8 mouse cellular contexts compared by ENCODE assay signal in the genomic region with DNA sequence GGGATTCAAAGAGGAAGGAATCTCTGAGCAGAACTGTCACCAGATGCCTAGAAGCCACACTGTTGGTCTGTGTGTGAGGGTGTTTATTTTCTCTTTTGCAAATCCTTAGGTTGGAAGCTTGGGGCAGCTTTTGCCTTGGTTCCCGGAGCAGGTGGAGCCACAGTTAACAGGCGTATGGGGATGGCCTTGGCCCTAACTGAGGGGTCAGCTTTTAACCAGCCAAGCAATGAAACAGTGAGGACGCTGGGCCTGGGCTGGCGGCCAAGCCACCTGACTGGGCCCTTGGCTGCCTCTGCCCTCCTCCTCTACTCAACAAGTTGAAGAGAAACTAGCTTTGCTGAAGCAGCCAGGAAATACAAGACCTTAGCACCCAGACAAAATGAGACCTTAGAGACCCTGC. TPM values are rescaled to one million over a fixed set of nuclear protein-coding genes. Genes with fewer than 3 reads are reported as not detected.
A peak's percentile ranks its signal among the peaks of the same experiment; 100 is the strongest.
DNase-seq lines count a peak whose midpoint lies in the region; ATAC-seq and TF ChIP-seq lines count a peak whose summit lies in the region.

TSS of gene Klhdc7a (minus strand) at position 105 of the 400 bp plus-strand sequence.

- peak; percentile 62 for DNase-seq in brain, adult 2 months (ENCODE audit: low read depth, low spot score)
- peak; percentile 49 to 73 for DNase-seq in frontal cortex, postnatal 36 days (ENCODE audit: low spot score in 2 of 2)
- peak; percentile 84 for DNase-seq in hindbrain, postnatal 0 days (ENCODE audit: low spot score)
- DNase-seq in left cerebral cortex, adult 18-20 months (ENCODE audit: low spot score in 2 of 2): peak; percentile 31 to 55
- DNase-seq in lung, postnatal 10 days: peak; percentile 74
- DNase-seq in urinary bladder, postnatal 25 days (ENCODE audit: low spot score): peak; percentile 48

- 0 out of 2 replicates have a peak within 1 kb of the TSS, but pooled peaks have one; percentile 13 for H3K4me2 ChIP-seq in hindbrain, postnatal 0 days (ENCODE audit: low read depth, low read length)

- H3K4me3 ChIP-seq in ES-Bruce4 (ENCODE audit: low read depth, low read length): no peak within 1 kb of the TSS; the same call in 1 of the 2 replicates
- H3K4me3 ChIP-seq in hindbrain, postnatal 0 days (ENCODE audit: low read length): no peak within 1 kb of the TSS

- WGBS in hindbrain, postnatal 0 days: 22% methylated on average over 4 of the region's 4 CpGs

- no peak for TF ChIP-seq POLR2A in ES-Bruce4 (IDR thresholded peaks at IDR 0.05; ENCODE audit: insufficient read depth, low read length)

- H3K9me3 ChIP-seq in ES-Bruce4 (replicated peaks; ENCODE audit: control insufficient read depth, insufficient read depth, low read length, poor library complexity, severe bottlenecking): no peaks in the 10 kb centered on the region
- no peaks in the 10 kb centered on the region for H3K9me3 ChIP-seq in hindbrain, postnatal 0 days (ENCODE audit: low read length)

- H3K9ac ChIP-seq in ES-Bruce4 (ENCODE audit: low read depth, poor library complexity, severe bottlenecking): 0 out of 2 replicates have a peak within 1 kb of the TSS, but pooled peaks have one; percentile 6
- no peak within 1 kb of the TSS for H3K9ac ChIP-seq in hindbrain, postnatal 0 days (replicated peaks; ENCODE audit: low read length)

- no peak for TF ChIP-seq EP300 in ES-Bruce4 (IDR thresholded peaks at IDR 0.05; ENCODE audit: insufficient read depth, low read depth, low read length)

- no peaks in the 10 kb centered on the region for H3K36me3 ChIP-seq in ES-Bruce4 (ENCODE audit: control insufficient read depth, insufficient read depth, low read length, poor library complexity, severe bottlenecking)
- no peaks in the 10 kb centered on the region for H3K36me3 ChIP-seq in hindbrain, postnatal 0 days (ENCODE audit: insufficient read depth, low read length)

- no peaks in the 10 kb centered on the region for H3K27me3 ChIP-seq in ES-Bruce4 (ENCODE audit: control insufficient read depth, insufficient read depth, low read length, poor library complexity, severe bottlenecking)
- H3K27me3 ChIP-seq in hindbrain, postnatal 0 days (ENCODE audit: insufficient read depth, low read length): no peaks in the 10 kb centered on the region

- peaks cover 17% of the 10 kb centered on the region for H3K4me1 ChIP-seq in ES-Bruce4 (ENCODE audit: control insufficient read depth, insufficient read depth, low read length)
- peaks cover 9% of the 10 kb centered on the region for H3K4me1 ChIP-seq in hindbrain, postnatal 0 days (ENCODE audit: insufficient read depth, low read length)

- H3K27ac ChIP-seq in ES-Bruce4 (ENCODE audit: insufficient read depth, low read length): peak within 1 kb of the TSS; percentile 67
- peak within 1 kb of the TSS; percentile 64 for H3K27ac ChIP-seq in hindbrain, postnatal 0 days

- TF ChIP-seq CTCF in ES-Bruce4 (IDR thresholded peaks at IDR 0.05; ENCODE audit: low read depth, low read length): no peak
- no peak for TF ChIP-seq CTCF in hindbrain, postnatal 0 days (IDR thresholded peaks at IDR 0.05; ENCODE audit: low read depth)

- peak; percentile 83 for ATAC-seq in hindbrain, postnatal 0 days
- ATAC-seq in megakaryocyte-erythroid progenitor cell, adult 5-6 weeks (replicated peaks; ENCODE audit: low FRiP score, low TSS enrichment, poor library complexity, severe bottlenecking): no peak

RNA-seq across cellular contexts. Expression of gene Klhdc7a, which starts in this region (rescaled TPM):
- 1.3 and 1.6 TPM in 2 replicates for polyA plus RNA-seq in ES-Bruce4 (2011; ENCODE audit: insufficient read depth, insufficient read length, low read depth, missing spikeins)
- 1.0 and 1.6 TPM in 2 replicates for total RNA-seq in hindbrain, postnatal 0 days (2014; rRNA removed)
- polyA plus RNA-seq in hindbrain, postnatal 0 days (2015; fragmentation: Nextera tagmentation; extraction: Ambion mirVana): 0.58 and 0.69 TPM in 2 replicates
- total RNA-seq in left cerebral cortex, adult 18-20 months (2021): 1 to 10 TPM; 6.8 to 8.6 TPM
- total RNA-seq in megakaryocyte-erythroid progenitor cell, adult 5-6 weeks (2014; fragmentation: Nextera tagmentation): not detected in 2 replicates
- not detected in 2 replicates for total RNA-seq in megakaryocyte-erythroid progenitor cell, adult 5-6 weeks (2017)
